Mouse (Mus musculus) kidney, embryonic 15.5 days (tissue): ENCODE measurements around the gene Dpy19l3. TPM values are rescaled to one million over a fixed set of nuclear protein-coding genes. Genes with fewer than 3 reads are reported as not detected.

Source experiments
- ATAC-seq: fragments of 200-750 bp; cut with Nextera tagmentation; replicated peaks from 2 replicates; pipeline ENCODE4 v1.8.0; 2017; ENCODE audit warnings: moderate TSS enrichment; ENCODE audit not compliant: low FRiP score
- H3K27ac ChIP-seq: fragments of 300-500 bp; sonication (generic); 2 replicates; pipeline ENCODE4 v1.5.1; 2015; ENCODE audit warnings: mild to moderate bottlenecking, inconsistent platforms
- H3K27me3 ChIP-seq: fragments of 300-500 bp; sonication (generic); 2 replicates; pipeline ENCODE4 v1.6.1; 2015; ENCODE audit warnings: inconsistent platforms
- H3K36me3 ChIP-seq: fragments of 300-500 bp; sonication (generic); 2 replicates; pipeline ENCODE4 v1.6.1; 2015; ENCODE audit warnings: inconsistent platforms
- H3K4me1 ChIP-seq: fragments of 300-500 bp; sonication (generic); 2 replicates; pipeline ENCODE4 v1.6.1; 2015; ENCODE audit warnings: inconsistent platforms
- H3K4me2 ChIP-seq: fragments of 300-500 bp; sonication (generic); 2 replicates; pipeline ENCODE4 v1.6.1; 2015; ENCODE audit warnings: moderate library complexity, mild to moderate bottlenecking, inconsistent platforms
- H3K4me3 ChIP-seq: fragments of 300-500 bp; sonication (generic); replicated peaks from 2 replicates; pipeline ENCODE4 v1.5.1; 2015; ENCODE audit warnings: mild to moderate bottlenecking, inconsistent platforms
- H3K9ac ChIP-seq: fragments of 300-500 bp; sonication (generic); 2 replicates; pipeline ENCODE4 v1.6.1; 2015; ENCODE audit warnings: mild to moderate bottlenecking, inconsistent platforms
- H3K9me3 ChIP-seq: fragments of 300-500 bp; sonication (generic); replicated peaks from 2 replicates; pipeline ENCODE4 v1.6.1; 2016; ENCODE audit warnings: inconsistent platforms
- WGBS: fragments of 180-500 bp; shearing (Covaris S2); methylation state at CpG from one replicate; pipeline ENCODE4 v1.1.7; 2015; ENCODE audit warnings: mixed read lengths; 5-methylcytosine and 5-hydroxymethylcytosine counted together
- polyA plus RNA-seq: library from polyadenylated mRNA; unstranded; fragments of >200 nt; fragmentation: Nextera tagmentation; extraction: Ambion mirVana; gene quantifications from 2 replicates; pipeline ENCODE4 v1.2.1, GENCODE M21; 2015

The Dpy19l3 gene
- polyA plus RNA-seq, 1 experiment from 2014 or later = 26.1 TPM

- ATAC-seq = peak; percentile 46; the same call in 1 of the 2 replicates
Measured at GRCm38 (mm10) chr7:35686216-35686615, 68.0 kb downstream of the Dpy19l3 start.

GRCm38 (mm10) chr7:35683409-35684122, 70.7 kb downstream of the Dpy19l3 start:
- no peak overlapping the region for H3K4me3 ChIP-seq
- H3K36me3 ChIP-seq = no peaks in the 10 kb centered on the region
- H3K4me2 ChIP-seq = no peak overlapping the region

More at GRCm38 (mm10) chr7:35686216-35686615, 68.0 kb downstream of the Dpy19l3 start:
- H3K27ac ChIP-seq = peak overlapping the region; percentile 24; the same call in 1 of the 2 replicates
- H3K4me2 ChIP-seq = peak overlapping the region; percentile 48
- peaks cover 37% of the 10 kb centered on the region for H3K4me1 ChIP-seq
- H3K4me3 ChIP-seq = peak overlapping the region; percentile 6; the same call in 1 of the 2 replicates
- H3K9me3 ChIP-seq = no peaks in the 10 kb centered on the region
- 30% methylated on average over 11 of the region's 11 CpGs for WGBS
- no peak overlapping the region for H3K9ac ChIP-seq
- H3K27me3 ChIP-seq = no peaks in the 10 kb centered on the region
- peaks cover 15% of the 10 kb centered on the region for H3K36me3 ChIP-seq

GRCm38 (mm10) chr7:35681559-35681958, 72.7 kb downstream of the Dpy19l3 start:
- H3K9me3 ChIP-seq = 0 out of 2 replicates have a peak, but pooled peaks cover 3% of the 10 kb centered on the region
- no peak overlapping the region for H3K4me3 ChIP-seq
- WGBS = 83% methylated on average over 3 of the region's 3 CpGs
- peaks cover 10% of the 10 kb centered on the region; the same call in 1 of the 2 replicates for H3K4me1 ChIP-seq
- no peak overlapping the region for H3K9ac ChIP-seq
- no peak overlapping the region for H3K27ac ChIP-seq
- no peak overlapping the region for H3K4me2 ChIP-seq
- no peaks in the 10 kb centered on the region for H3K27me3 ChIP-seq
- no peak for ATAC-seq
- no peaks in the 10 kb centered on the region for H3K36me3 ChIP-seq

More at GRCm38 (mm10) chr7:35683409-35684122, 70.7 kb downstream of the Dpy19l3 start:
- no peaks in the 10 kb centered on the region for H3K27me3 ChIP-seq
- ATAC-seq = no peak
- H3K9ac ChIP-seq = no peak overlapping the region
- no peaks in the 10 kb centered on the region for H3K9me3 ChIP-seq
- H3K4me1 ChIP-seq = peaks cover 30% of the 10 kb centered on the region
- H3K27ac ChIP-seq = no peak overlapping the region
- WGBS = 74% methylated on average over 6 of the region's 6 CpGs

GRCm38 (mm10) chr7:35678976-35679375, 75.3 kb downstream of the Dpy19l3 start:
- H3K9ac ChIP-seq = no peak overlapping the region
- no peak overlapping the region for H3K4me2 ChIP-seq
- H3K27ac ChIP-seq = no peak overlapping the region
- H3K27me3 ChIP-seq = no peaks in the 10 kb centered on the region
- 0 out of 2 replicates have a peak, but pooled peaks cover 3% of the 10 kb centered on the region for H3K9me3 ChIP-seq
- WGBS = 87% methylated on average over 4 of the region's 4 CpGs
- 0 out of 2 replicates have a peak, but pooled peaks cover 3% of the 10 kb centered on the region for H3K4me1 ChIP-seq
- H3K4me3 ChIP-seq = no peak overlapping the region
- H3K36me3 ChIP-seq = no peaks in the 10 kb centered on the region
- ATAC-seq = no peak

GRCm38 (mm10) chr7:35668066-35669041, 85.9 kb downstream of the Dpy19l3 start:
- ATAC-seq = no peak
- Histone ChIP-seq H3K4me1 (peaks cover 10% of the 10 kb centered on the region; the same call in 1 of the 2 replicates), H3K27me3 (peaks cover 7% of the 10 kb centered on the region; the same call in 1 of the 2 replicates), H3K4me3 (no peak overlapping the region), H3K27ac (no peak overlapping the region), H3K9ac (no peak overlapping the region), H3K9me3 (no peaks in the 10 kb centered on the region), H3K4me2 (no peak overlapping the region), H3K36me3 (no peaks in the 10 kb centered on the region)
- WGBS = 63% methylated on average over 18 of the region's 18 CpGs

- Histone ChIP-seq H3K27ac (no peak overlapping the region), H3K4me1 (peaks cover 10% of the 10 kb centered on the region; the same call in 1 of the 2 replicates), H3K27me3 (peaks cover 12% of the 10 kb centered on the region), H3K9ac (no peak overlapping the region), H3K4me3 (no peak overlapping the region), H3K36me3 (no peaks in the 10 kb centered on the region), H3K4me2 (peak overlapping the region; percentile 6; the same call in 1 of the 2 replicates), H3K9me3 (no peaks in the 10 kb centered on the region; the same call in 1 of the 2 replicates)
- ATAC-seq = peak; percentile 74
- 31% methylated on average over 16 of the region's 16 CpGs for WGBS
Measured at GRCm38 (mm10) chr7:35663790-35664376, 90.4 kb downstream of the Dpy19l3 start.

GRCm38 (mm10) chr7:35659173-35659572, 95.1 kb downstream of the Dpy19l3 start:
- Histone ChIP-seq H3K27ac (no peak overlapping the region), H3K4me1 (peaks cover 8% of the 10 kb centered on the region; the same call in 1 of the 2 replicates), H3K36me3 (no peaks in the 10 kb centered on the region), H3K4me3 (no peak overlapping the region), H3K27me3 (peaks cover 5% of the 10 kb centered on the region), H3K9ac (no peak overlapping the region), H3K9me3 (no peaks in the 10 kb centered on the region; the same call in 1 of the 2 replicates), H3K4me2 (no peak overlapping the region)
- no peak for ATAC-seq
- 50% methylated on average over 3 of the region's 3 CpGs for WGBS

GRCm38 (mm10) chr7:35657829-35658228, 96.4 kb downstream of the Dpy19l3 start:
- H3K27me3 ChIP-seq = peaks cover 5% of the 10 kb centered on the region
- no peaks in the 10 kb centered on the region for H3K4me1 ChIP-seq
- H3K9ac ChIP-seq = no peak overlapping the region
- H3K4me2 ChIP-seq = no peak overlapping the region
- H3K27ac ChIP-seq = no peak overlapping the region
- no peak overlapping the region for H3K4me3 ChIP-seq
- H3K36me3 ChIP-seq = no peaks in the 10 kb centered on the region
- no peak for ATAC-seq
- H3K9me3 ChIP-seq = no peaks in the 10 kb centered on the region; the same call in 1 of the 2 replicates
- 51% methylated on average over 6 of the region's 6 CpGs for WGBS

- Histone ChIP-seq H3K36me3 (no peaks in the 10 kb centered on the region), H3K9ac (no peak overlapping the region), H3K4me2 (no peak overlapping the region), H3K9me3 (no peaks in the 10 kb centered on the region; the same call in 1 of the 2 replicates), H3K4me3 (no peak overlapping the region), H3K27ac (no peak overlapping the region), H3K4me1 (no peaks in the 10 kb centered on the region), H3K27me3 (no peaks in the 10 kb centered on the region)
- WGBS = 88% methylated on average over 10 of the region's 10 CpGs
- ATAC-seq = no peak
Measured at GRCm38 (mm10) chr7:35651583-35652270, 102.5 kb downstream of the Dpy19l3 start.

GRCm38 (mm10) chr7:35650716-35651410, 103.4 kb downstream of the Dpy19l3 start:
- Histone ChIP-seq H3K9ac (no peak overlapping the region), H3K9me3 (no peaks in the 10 kb centered on the region; the same call in 1 of the 2 replicates), H3K27ac (no peak overlapping the region), H3K4me3 (no peak overlapping the region), H3K36me3 (no peaks in the 10 kb centered on the region), H3K27me3 (no peaks in the 10 kb centered on the region), H3K4me1 (peaks cover 7% of the 10 kb centered on the region; the same call in 1 of the 2 replicates), H3K4me2 (no peak overlapping the region)
- no peak for ATAC-seq
- 79% methylated on average over 11 of the region's 11 CpGs for WGBS
